Mouse (Mus musculus) bone marrow macrophage, adult 2 months (primary cell): ENCODE data around the gene Cirbp. TPM values are rescaled to one million over a fixed set of nuclear protein-coding genes. Genes with fewer than 3 reads are reported as not detected.

Experiments used
- H3K27ac ChIP-seq: 2 replicates; pipeline ENCODE4 v1.5.1; 2012; ENCODE audit warnings: low read depth, low read length; ENCODE audit not compliant: insufficient read depth
- H3K4me1 ChIP-seq: 2 replicates; pipeline ENCODE4 v1.6.1; 2012; ENCODE audit warnings: low read length; ENCODE audit not compliant: control insufficient read depth, insufficient read depth
- H3K4me3 ChIP-seq: 2 replicates; pipeline ENCODE4 v1.5.1; 2012; ENCODE audit warnings: mild to moderate bottlenecking, low read length, moderate library complexity; ENCODE audit not compliant: insufficient read depth
- CTCF ChIP-seq: IDR thresholded peaks from 2 replicates; pipeline ENCODE4 v1.5.1; 2012; ENCODE audit warnings: low read depth, mild to moderate bottlenecking, low read length, moderate library complexity
- POLR2A ChIP-seq: IDR thresholded peaks from 2 replicates; pipeline ENCODE4 v1.6.1; 2012; ENCODE audit warnings: mild to moderate bottlenecking, low read depth, low read length, borderline replicate concordance
- polyA plus RNA-seq: library from polyadenylated mRNA; stranded (reverse); fragments of >200 nt; gene quantifications from 2 replicates; pipeline ENCODE4 v1.2.4, GENCODE M21; 2012; ENCODE audit not compliant: missing spikeins, insufficient read depth, insufficient read length

The Cirbp gene
- polyA plus RNA-seq, 1 experiment: 48.0 TPM

- Histone ChIP-seq H3K27ac (no peak overlapping the region), H3K4me3 (no peak overlapping the region), H3K4me1 (peaks cover 6% of the 10 kb centered on the region)
- TF ChIP-seq CTCF: no peak
- TF ChIP-seq POLR2A: no peak
These were observed 22.1 kb upstream of the Cirbp start for GRCm38 (mm10) chr10:80143664-80144063.

GRCm38 (mm10) chr10:80144159-80144558 lies 21.6 kb upstream of the Cirbp start:
- H3K4me3 ChIP-seq: no peak overlapping the region
- TF ChIP-seq POLR2A (no peak), CTCF (no peak)
- peaks cover 6% of the 10 kb centered on the region for H3K4me1 ChIP-seq
- no peak overlapping the region for H3K27ac ChIP-seq

GRCm38 (mm10) chr10:80144864-80145838 lies 20.6 kb upstream of the Cirbp start:
- no peak overlapping the region for H3K4me3 ChIP-seq
- no peak overlapping the region for H3K27ac ChIP-seq
- peaks cover 6% of the 10 kb centered on the region for H3K4me1 ChIP-seq
- TF ChIP-seq CTCF (peak; percentile 91), POLR2A (no peak)

GRCm38 (mm10) chr10:80145896-80146295 lies 19.9 kb upstream of the Cirbp start:
- Histone ChIP-seq H3K4me1 (peaks cover 4% of the 10 kb centered on the region), H3K27ac (no peak overlapping the region), H3K4me3 (no peak overlapping the region)
- TF ChIP-seq CTCF: no peak
- no peak for TF ChIP-seq POLR2A

GRCm38 (mm10) chr10:80146568-80147011 lies 19.2 kb upstream of the Cirbp start:
- Histone ChIP-seq H3K27ac (no peak overlapping the region), H3K4me1 (0 out of 2 replicates have a peak, but pooled peaks cover 2% of the 10 kb centered on the region), H3K4me3 (no peak overlapping the region)
- TF ChIP-seq CTCF: no peak
- no peak for TF ChIP-seq POLR2A

GRCm38 (mm10) chr10:80147146-80147718 lies 18.6 kb upstream of the Cirbp start:
- TF ChIP-seq CTCF (no peak), POLR2A (no peak)
- peak overlapping the region; percentile 61 for H3K27ac ChIP-seq
- 0 out of 2 replicates have a peak, but pooled peaks cover 2% of the 10 kb centered on the region for H3K4me1 ChIP-seq
- H3K4me3 ChIP-seq: no peak overlapping the region

GRCm38 (mm10) chr10:80147719-80148601 lies 17.8 kb upstream of the Cirbp start, which contains the start of gene Midn:
Gene Midn, plus strand, starts transcription at chr10:80148272.
- peak within 1 kb of the TSS; percentile 66 for H3K4me3 ChIP-seq
- peak within 1 kb of the TSS; percentile 86 for H3K27ac ChIP-seq
- H3K4me1 ChIP-seq: peaks cover 6% of the 10 kb centered on the region
- no peak for TF ChIP-seq CTCF

- Histone ChIP-seq H3K4me3 (peak overlapping the region; percentile 66), H3K27ac (peak overlapping the region; percentile 86), H3K4me1 (peaks cover 11% of the 10 kb centered on the region)
- TF ChIP-seq CTCF (peak; percentile 36; the same call in 1 of the 2 replicates), POLR2A (no peak; the same call in 1 of the 2 replicates)
These were observed 17.0 kb upstream of the Cirbp start for GRCm38 (mm10) chr10:80148610-80149290.
